Mouse (Mus musculus) midbrain, postnatal 0 days (tissue): ENCODE measurements around the gene Ddx41. TPM values are rescaled to one million over a fixed set of nuclear protein-coding genes. Genes with fewer than 3 reads are reported as not detected.

Source experiments
- ATAC-seq: fragments of 200-750 bp; cut with Nextera tagmentation; 2 replicates; pipeline ENCODE4 v1.8.0; 2017; ENCODE audit warnings: moderate number of reproducible peaks, mild to moderate bottlenecking, moderate TSS enrichment, moderate library complexity; ENCODE audit not compliant: low FRiP score
- DNase-seq: peaks from one replicate; pipeline ENCODE4 v3.0.0-alpha.2; 2015; ENCODE audit warnings: low spot score
- H3K27ac ChIP-seq: fragments of 300-500 bp; sonication (generic); 2 replicates; pipeline ENCODE4 v1.5.1; 2014; ENCODE audit warnings: low read depth, mild to moderate bottlenecking, low read length, mixed read lengths
- H3K27me3 ChIP-seq: fragments of 300-500 bp; sonication (generic); 2 replicates; pipeline ENCODE4 v1.6.1; 2014; ENCODE audit warnings: low read length, control low read depth, mixed read lengths; ENCODE audit not compliant: insufficient read depth
- H3K36me3 ChIP-seq: fragments of 300-500 bp; sonication (generic); 2 replicates; pipeline ENCODE4 v1.6.1; 2014; ENCODE audit warnings: low read length, control low read depth, mixed read lengths; ENCODE audit not compliant: insufficient read depth
- H3K4me1 ChIP-seq: fragments of 300-500 bp; sonication (generic); 2 replicates; pipeline ENCODE4 v1.6.1; 2014; ENCODE audit warnings: mild to moderate bottlenecking, control low read depth, antibody characterized with exemption, low read length, mixed read lengths; ENCODE audit not compliant: insufficient read depth
- H3K4me2 ChIP-seq: fragments of 300-500 bp; sonication (generic); 2 replicates; pipeline ENCODE4 v1.6.1; 2014; ENCODE audit warnings: low read depth, mild to moderate bottlenecking, low read length, mixed read lengths; ENCODE audit not compliant: poor library complexity, severe bottlenecking
- H3K4me3 ChIP-seq: fragments of 300-500 bp; sonication (generic); 2 replicates; pipeline ENCODE4 v1.5.1; 2014; ENCODE audit warnings: low read depth, mild to moderate bottlenecking, low read length, moderate library complexity
- H3K9ac ChIP-seq: fragments of 300-500 bp; sonication (generic); replicated peaks from 2 replicates; pipeline ENCODE4 v1.6.1; 2014; ENCODE audit warnings: mild to moderate bottlenecking, low read length, moderate library complexity, mixed read lengths; ENCODE audit not compliant: poor library complexity, severe bottlenecking
- H3K9me3 ChIP-seq: fragments of 300-500 bp; sonication (generic); 2 replicates; pipeline ENCODE4 v1.6.1; 2016; ENCODE audit warnings: low read length, control low read depth
- CTCF ChIP-seq: IDR thresholded peaks from 2 replicates; pipeline ENCODE4 v1.5.1; 2016; ENCODE audit warnings: antibody characterized with exemption, mild to moderate bottlenecking
- WGBS: fragments of 180-500 bp; shearing (Covaris S2); extraction: QIAGEN DNeasy Blood & Tissue Kit; methylation state at CpG from one replicate; pipeline ENCODE4 v1.1.7; 2014; 5-methylcytosine and 5-hydroxymethylcytosine counted together
- polyA plus RNA-seq: library from polyadenylated mRNA; unstranded; fragments of >200 nt; fragmentation: Nextera tagmentation; extraction: Ambion mirVana; gene quantifications from 2 replicates; pipeline ENCODE4 v1.2.1, GENCODE M21; 2015
- total RNA-seq: library from RNA; depleted of rRNA; stranded (reverse); fragments of >200 nt; gene quantifications from 2 replicates; pipeline ENCODE4 v1.2.3, GENCODE M21; 2014

Ddx41 gene
- total and polyA plus RNA-seq, 2 experiments from 2014 or later = 45.4 to 58.9 TPM

DNA sequence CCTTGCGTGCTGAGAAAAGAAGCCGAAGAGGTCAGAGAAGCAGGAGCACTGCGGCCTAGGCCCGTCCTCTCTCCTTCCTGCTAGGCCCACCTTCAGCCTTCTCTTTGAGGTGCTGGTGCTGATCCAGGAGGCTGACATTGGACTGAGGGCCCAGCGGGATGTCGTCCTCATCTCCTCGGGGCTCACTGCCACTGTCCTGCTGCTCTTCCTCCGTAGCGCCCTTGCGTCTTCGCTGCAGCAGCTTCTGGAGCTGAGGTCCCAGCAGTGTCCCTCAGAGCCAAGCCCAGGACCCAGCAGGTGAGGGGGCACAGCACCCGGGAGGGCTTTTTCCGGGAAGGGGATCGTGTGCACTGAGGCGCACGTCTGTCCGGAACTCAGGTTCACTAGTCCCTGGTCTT is 663 bp downstream of the Ddx41 start:
- Histone ChIP-seq H3K9ac (peak overlapping the region; percentile 78), H3K4me1 (peaks cover 9% of the 10 kb centered on the region; the same call in 1 of the 2 replicates), H3K4me2 (peak overlapping the region; percentile 88), H3K4me3 (peak overlapping the region; percentile 72), H3K9me3 (no peaks in the 10 kb centered on the region), H3K27ac (peak overlapping the region; percentile 83), H3K27me3 (no peaks in the 10 kb centered on the region), H3K36me3 (peaks cover 53% of the 10 kb centered on the region)
- WGBS = 21% methylated on average over 17 of the region's 17 CpGs
- no peak for DNase-seq
- TF ChIP-seq CTCF = no peak
- no peak for ATAC-seq

DNA sequence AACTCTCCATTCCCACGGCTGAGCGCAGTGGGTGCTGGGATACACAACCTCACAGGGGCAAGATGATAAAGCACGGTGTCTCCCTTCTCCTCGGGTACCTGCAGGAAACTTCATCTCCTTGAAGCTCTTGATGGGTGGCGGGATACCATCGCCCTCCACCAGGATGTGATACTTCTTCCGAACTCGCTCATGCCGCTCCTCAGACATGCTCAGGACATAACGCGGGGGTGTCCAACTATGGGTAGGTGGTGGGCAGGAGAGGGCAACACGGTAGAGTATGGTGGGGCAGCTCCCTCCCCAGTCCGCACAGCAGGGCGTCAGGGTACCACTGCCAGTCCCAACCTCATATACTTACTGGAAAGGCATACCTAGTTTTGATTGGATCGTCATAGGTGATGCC is 1.3 kb downstream of the Ddx41 start:
- H3K4me2 ChIP-seq = peak overlapping the region; percentile 88
- no peak overlapping the region for H3K27ac ChIP-seq
- H3K9me3 ChIP-seq = no peaks in the 10 kb centered on the region
- ATAC-seq (no peak), DNase-seq (no peak)
- H3K9ac ChIP-seq = no peak overlapping the region
- H3K36me3 ChIP-seq = peaks cover 54% of the 10 kb centered on the region
- TF ChIP-seq CTCF = no peak
- WGBS = 94% methylated on average over 15 of the region's 15 CpGs
- H3K4me3 ChIP-seq = peak overlapping the region; percentile 72
- H3K27me3 ChIP-seq = no peaks in the 10 kb centered on the region
- peaks cover 9% of the 10 kb centered on the region; the same call in 1 of the 2 replicates for H3K4me1 ChIP-seq

DNA sequence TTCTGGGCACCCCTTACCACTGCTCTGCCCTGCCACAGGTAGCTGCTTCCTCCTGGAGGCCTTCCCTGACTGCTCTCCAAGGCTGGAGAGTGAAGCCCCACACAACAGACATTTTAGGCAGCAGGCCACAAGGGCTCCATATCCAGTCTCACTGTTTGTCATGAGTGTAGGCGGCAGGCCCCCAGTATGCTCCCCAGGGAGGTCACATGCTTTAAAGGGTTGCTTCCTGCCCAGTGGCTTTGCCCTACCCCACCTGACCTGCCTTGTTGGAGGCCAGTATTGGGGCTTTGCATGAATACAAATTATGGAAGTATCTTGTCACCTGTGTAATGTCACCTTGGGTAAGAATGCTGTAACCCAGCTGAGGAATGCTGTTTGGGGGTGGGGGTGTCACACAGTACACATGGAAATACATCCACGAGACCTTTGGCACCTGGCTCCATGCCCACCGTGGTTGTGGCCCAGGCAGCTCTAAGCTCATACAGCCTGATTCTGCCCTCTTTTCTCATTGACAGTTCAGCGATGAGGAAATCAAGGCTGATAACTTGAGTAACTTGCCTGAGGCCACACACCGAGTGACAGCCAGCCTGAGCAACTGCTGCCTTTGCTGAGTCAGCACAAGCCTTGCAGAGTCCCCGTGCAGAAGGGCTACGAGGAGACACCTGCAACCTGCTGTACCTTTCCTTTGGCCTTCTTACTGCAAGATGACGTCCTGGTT is 7.1 kb downstream of the Ddx41 start, which contains the start of gene Dok3:
Gene Dok3 (minus strand): TSS at position 99 of the 718 bp plus-strand sequence.
- WGBS = 84% methylated on average over 8 of the region's 8 CpGs
- H3K27me3 ChIP-seq = no peaks in the 10 kb centered on the region
- H3K27ac ChIP-seq = no peak within 1 kb of the TSS
- H3K36me3 ChIP-seq = peaks cover 42% of the 10 kb centered on the region
- no peaks in the 10 kb centered on the region for H3K9me3 ChIP-seq
- H3K9ac ChIP-seq = no peak within 1 kb of the TSS
- ATAC-seq = no peak
- H3K4me2 ChIP-seq = no peak within 1 kb of the TSS
- no peak for TF ChIP-seq CTCF
- no peak within 1 kb of the TSS for H3K4me3 ChIP-seq
- no peak for DNase-seq
- no peaks in the 10 kb centered on the region for H3K4me1 ChIP-seq

DNA sequence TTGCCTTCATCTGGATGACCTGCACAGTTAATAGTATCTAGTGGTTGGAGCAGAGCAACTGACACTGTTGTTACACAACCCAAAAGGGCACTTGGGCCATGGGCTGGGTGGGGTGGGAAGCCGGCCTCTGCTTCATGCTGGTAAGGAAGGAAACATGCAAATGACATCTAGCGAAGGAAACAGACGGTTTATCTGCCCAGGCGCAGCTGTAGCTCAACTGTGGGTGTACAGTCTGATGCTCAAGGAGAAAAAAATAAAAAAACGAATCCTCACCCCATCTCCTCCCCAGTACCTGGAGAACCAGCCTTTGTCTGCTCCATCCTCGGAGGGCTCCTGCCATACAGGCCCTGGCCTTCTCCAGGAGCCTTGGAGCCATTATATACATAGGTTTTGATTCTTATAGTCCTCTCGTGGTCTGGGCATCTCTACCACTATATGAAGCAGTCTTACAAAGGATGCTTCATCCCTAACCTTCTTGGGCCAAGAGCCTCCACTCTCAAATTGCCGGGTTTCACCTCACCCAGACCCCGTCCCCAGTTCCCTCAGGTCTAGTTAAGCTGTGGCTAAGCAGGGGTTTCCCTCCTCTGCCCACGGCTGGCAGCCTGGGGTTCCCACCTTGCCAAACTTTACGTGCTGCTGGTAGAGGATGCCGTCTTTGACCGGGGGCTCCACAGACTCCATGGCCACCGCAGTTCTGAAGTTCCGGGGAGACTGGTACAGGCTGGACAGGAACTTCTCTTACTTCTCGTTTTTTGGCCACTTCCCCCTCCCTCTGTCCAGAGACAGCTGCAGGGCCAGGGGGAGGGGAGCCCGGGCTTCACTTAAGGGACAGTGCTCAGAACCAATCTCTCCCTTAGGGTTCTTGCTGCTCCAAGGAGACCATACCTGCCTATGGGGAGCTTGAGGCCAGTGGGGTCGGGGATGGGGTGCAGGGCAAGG is 8.4 kb downstream of the Ddx41 start:
- Histone ChIP-seq H3K4me3 (no peak overlapping the region), H3K27ac (no peak overlapping the region), H3K4me1 (no peaks in the 10 kb centered on the region), H3K9ac (no peak overlapping the region), H3K4me2 (no peak overlapping the region), H3K36me3 (peaks cover 31% of the 10 kb centered on the region), H3K27me3 (no peaks in the 10 kb centered on the region), H3K9me3 (no peaks in the 10 kb centered on the region)
- no peak for ATAC-seq
- DNase-seq = no peak
- 77% methylated on average over 18 of the region's 18 CpGs for WGBS
- no peak for TF ChIP-seq CTCF

DNA sequence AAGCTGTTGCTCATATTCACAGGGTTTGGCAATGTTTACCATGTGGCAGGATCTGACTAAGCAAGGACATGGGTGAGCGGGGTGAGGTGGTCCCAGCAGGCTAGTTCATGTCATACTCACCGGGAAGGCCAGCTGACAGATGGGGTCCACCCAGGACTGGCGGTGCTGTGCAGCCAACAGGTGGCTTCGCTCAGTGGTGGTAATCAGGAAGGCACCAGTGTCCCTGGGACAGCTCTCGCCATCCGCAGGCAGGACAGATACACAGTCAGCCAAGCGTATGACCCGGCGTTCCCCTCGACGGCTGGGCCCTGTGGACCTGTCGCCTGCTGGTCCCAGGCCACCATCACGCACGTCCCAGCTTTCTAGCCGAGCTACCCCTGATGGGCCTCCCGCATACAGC is 9.2 kb downstream of the Ddx41 start:
- Histone ChIP-seq H3K4me2 (no peak overlapping the region), H3K4me3 (no peak overlapping the region), H3K27ac (no peak overlapping the region), H3K27me3 (no peaks in the 10 kb centered on the region), H3K4me1 (no peaks in the 10 kb centered on the region), H3K36me3 (peaks cover 29% of the 10 kb centered on the region), H3K9me3 (no peaks in the 10 kb centered on the region), H3K9ac (no peak overlapping the region)
- ATAC-seq (no peak), DNase-seq (no peak)
- TF ChIP-seq CTCF = no peak
- 87% methylated on average over 16 of the region's 16 CpGs for WGBS
